Mouse (Mus musculus): ENCODE results near the gene Setd3. TPM values are rescaled to one million over a fixed set of nuclear protein-coding genes. Genes with fewer than 3 reads are reported as not detected.

Setd3 gene
- polyA plus RNA-seq, 1 experiment: 2.0 TPM

GRCm38 (mm10) chr12:108170467-108170866 is 8.6 kb downstream of the Setd3 start:
- no peaks in the 10 kb centered on the region for H3K27me3 ChIP-seq (ENCODE audit: control insufficient read depth)
- peaks cover 29% of the 10 kb centered on the region for H3K36me3 ChIP-seq (ENCODE audit: control insufficient read depth)
- TF ChIP-seq GATA1 (IDR thresholded peaks at IDR 0.05; ENCODE audit: low read length) (no peak), TAL1 (IDR thresholded peaks at IDR 0.05; ENCODE audit: low read length) (no peak)
- no peaks in the 10 kb centered on the region for H3K9me3 ChIP-seq (ENCODE audit: control insufficient read depth, low read length)
- peaks cover 36% of the 10 kb centered on the region for H3K4me1 ChIP-seq (ENCODE audit: control insufficient read depth)
- H3K4me3 ChIP-seq (replicated peaks): no peak overlapping the region

GRCm38 (mm10) chr12:108168909-108169308 is 10.2 kb downstream of the Setd3 start:
- H3K9me3 ChIP-seq (ENCODE audit: control insufficient read depth, low read length): no peaks in the 10 kb centered on the region
- no peak for TF ChIP-seq GATA1 (IDR thresholded peaks at IDR 0.05; ENCODE audit: low read length)
- no peak for TF ChIP-seq TAL1 (IDR thresholded peaks at IDR 0.05; ENCODE audit: low read length)
- no peak overlapping the region for H3K4me3 ChIP-seq (replicated peaks)
- H3K4me1 ChIP-seq (ENCODE audit: control insufficient read depth): peaks cover 29% of the 10 kb centered on the region
- H3K36me3 ChIP-seq (ENCODE audit: control insufficient read depth): peaks cover 39% of the 10 kb centered on the region
- no peaks in the 10 kb centered on the region for H3K27me3 ChIP-seq (ENCODE audit: control insufficient read depth)

GRCm38 (mm10) chr12:108163706-108164105 is 15.4 kb downstream of the Setd3 start:
- Histone ChIP-seq H3K36me3 (ENCODE audit: control insufficient read depth) (peaks cover 73% of the 10 kb centered on the region), H3K27me3 (ENCODE audit: control insufficient read depth) (no peaks in the 10 kb centered on the region), H3K4me1 (ENCODE audit: control insufficient read depth) (no peaks in the 10 kb centered on the region; the same call in 1 of the 2 replicates), H3K9me3 (ENCODE audit: control insufficient read depth, low read length) (no peaks in the 10 kb centered on the region), H3K4me3 (replicated peaks) (no peak overlapping the region)
- TF ChIP-seq TAL1 (IDR thresholded peaks at IDR 0.05; ENCODE audit: low read length) (no peak), GATA1 (IDR thresholded peaks at IDR 0.05; ENCODE audit: low read length) (no peak)

GRCm38 (mm10) chr12:108162036-108162435 is 17.1 kb downstream of the Setd3 start:
- H3K27me3 ChIP-seq (ENCODE audit: control insufficient read depth): no peaks in the 10 kb centered on the region
- no peaks in the 10 kb centered on the region for H3K9me3 ChIP-seq (ENCODE audit: control insufficient read depth, low read length)
- peaks cover 88% of the 10 kb centered on the region for H3K36me3 ChIP-seq (ENCODE audit: control insufficient read depth)
- H3K4me3 ChIP-seq (replicated peaks): no peak overlapping the region
- TF ChIP-seq GATA1 (IDR thresholded peaks at IDR 0.05; ENCODE audit: low read length): no peak
- TF ChIP-seq TAL1 (IDR thresholded peaks at IDR 0.05; ENCODE audit: low read length): no peak
- H3K4me1 ChIP-seq (ENCODE audit: control insufficient read depth): no peaks in the 10 kb centered on the region; the same call in 1 of the 2 replicates

GRCm38 (mm10) chr12:108159863-108160262 is 19.3 kb downstream of the Setd3 start:
- no peak for TF ChIP-seq GATA1 (IDR thresholded peaks at IDR 0.05; ENCODE audit: low read length)
- TF ChIP-seq TAL1 (IDR thresholded peaks at IDR 0.05; ENCODE audit: low read length): no peak
- H3K4me1 ChIP-seq (ENCODE audit: control insufficient read depth): no peaks in the 10 kb centered on the region
- H3K36me3 ChIP-seq (ENCODE audit: control insufficient read depth): peaks cover 93% of the 10 kb centered on the region
- no peaks in the 10 kb centered on the region for H3K27me3 ChIP-seq (ENCODE audit: control insufficient read depth)
- no peaks in the 10 kb centered on the region for H3K9me3 ChIP-seq (ENCODE audit: control insufficient read depth, low read length)
- no peak overlapping the region for H3K4me3 ChIP-seq (replicated peaks)

- TF ChIP-seq TAL1 (IDR thresholded peaks at IDR 0.05; ENCODE audit: low read length) (no peak), GATA1 (IDR thresholded peaks at IDR 0.05; ENCODE audit: low read length) (no peak)
- Histone ChIP-seq H3K36me3 (ENCODE audit: control insufficient read depth) (peaks cover 96% of the 10 kb centered on the region), H3K4me3 (replicated peaks) (no peak overlapping the region), H3K9me3 (ENCODE audit: control insufficient read depth, low read length) (no peaks in the 10 kb centered on the region), H3K27me3 (ENCODE audit: control insufficient read depth) (no peaks in the 10 kb centered on the region), H3K4me1 (ENCODE audit: control insufficient read depth) (no peaks in the 10 kb centered on the region; the same call in 1 of the 2 replicates)
Observed at GRCm38 (mm10) chr12:108152743-108153142, 26.4 kb downstream of the Setd3 start.

GRCm38 (mm10) chr12:108149764-108150163 is 29.4 kb downstream of the Setd3 start:
- peaks cover 95% of the 10 kb centered on the region for H3K36me3 ChIP-seq (ENCODE audit: control insufficient read depth)
- no peaks in the 10 kb centered on the region for H3K27me3 ChIP-seq (ENCODE audit: control insufficient read depth)
- no peak for TF ChIP-seq GATA1 (IDR thresholded peaks at IDR 0.05; ENCODE audit: low read length)
- no peak for TF ChIP-seq TAL1 (IDR thresholded peaks at IDR 0.05; ENCODE audit: low read length)
- no peaks in the 10 kb centered on the region for H3K9me3 ChIP-seq (ENCODE audit: control insufficient read depth, low read length)
- no peaks in the 10 kb centered on the region; the same call in 1 of the 2 replicates for H3K4me1 ChIP-seq (ENCODE audit: control insufficient read depth)
- no peak overlapping the region for H3K4me3 ChIP-seq (replicated peaks)

- Histone ChIP-seq H3K4me1 (ENCODE audit: control insufficient read depth) (no peaks in the 10 kb centered on the region; the same call in none of the 2 replicates), H3K4me3 (replicated peaks) (no peak overlapping the region), H3K27me3 (ENCODE audit: control insufficient read depth) (no peaks in the 10 kb centered on the region), H3K9me3 (ENCODE audit: control insufficient read depth, low read length) (no peaks in the 10 kb centered on the region), H3K36me3 (ENCODE audit: control insufficient read depth) (peaks cover 77% of the 10 kb centered on the region)
- TF ChIP-seq GATA1 (IDR thresholded peaks at IDR 0.05; ENCODE audit: low read length): no peak
- no peak for TF ChIP-seq TAL1 (IDR thresholded peaks at IDR 0.05; ENCODE audit: low read length)
Observed at GRCm38 (mm10) chr12:108145198-108145597, 33.9 kb downstream of the Setd3 start.

GRCm38 (mm10) chr12:108143624-108144498 is 35.3 kb downstream of the Setd3 start:
- Histone ChIP-seq H3K4me3 (replicated peaks) (no peak overlapping the region), H3K27me3 (ENCODE audit: control insufficient read depth) (no peaks in the 10 kb centered on the region), H3K36me3 (ENCODE audit: control insufficient read depth) (peaks cover 74% of the 10 kb centered on the region), H3K4me1 (ENCODE audit: control insufficient read depth) (no peaks in the 10 kb centered on the region; the same call in none of the 2 replicates), H3K9me3 (ENCODE audit: control insufficient read depth, low read length) (no peaks in the 10 kb centered on the region)
- TF ChIP-seq GATA1 (IDR thresholded peaks at IDR 0.05; ENCODE audit: low read length) (no peak), TAL1 (IDR thresholded peaks at IDR 0.05; ENCODE audit: low read length) (no peak)
